Mouse (Mus musculus) monocyte, adult 5-6 weeks (primary cell): ENCODE results near the gene Gng2. TPM values are rescaled to one million over a fixed set of nuclear protein-coding genes. Genes with fewer than 3 reads are reported as not detected.

Experiments
- total RNA-seq: library from RNA; stranded (forward); fragments of 200-1000, 200-491, 200-594 nt; gene quantifications from 3 replicates; pipeline ENCODE4 v1.2.3, GENCODE M21; 2017

Gene Gng2
- total RNA-seq, 1 experiment from 2014 or later = 22.2 TPM

Other genes starting within 250 kb of the Gng2 start
- gene Nid2, start 226.4 kb downstream of the Gng2 start, total RNA-seq = 0.95 to 5.1 TPM (median 3.5 TPM) in 3 replicates
- 88.9 to 123 TPM (median 101 TPM) in 3 replicates for gene Rtraf, start 153.8 kb downstream of the Gng2 start, total RNA-seq
- gene Saysd1, start 160.9 kb upstream of the Gng2 start, total RNA-seq = 1.8 to 5.9 TPM (median 3.9 TPM) in 3 replicates
- 0.67 to 21.9 TPM (median 2.6 TPM) in 3 replicates for gene Kcnk5, start 204.2 kb upstream of the Gng2 start, total RNA-seq